Mouse (Mus musculus) layer of hippocampus, adult 18-20 months (tissue): ENCODE measurements around the gene Rpl3l. TPM values are rescaled to one million over a fixed set of nuclear protein-coding genes. Genes with fewer than 3 reads are reported as not detected.
A peak's percentile ranks its signal among the peaks of the same experiment; 100 is the strongest.
"Not testable (repeated sequence)": the region's sequence is repeated elsewhere in the genome, so short reads cannot be mapped to it uniquely, and the experiment has no call there.

Experiments
- DNase-seq, 2 experiments: peaks; one replicate each; pipeline ENCODE4 v3.0.0; 2022; ENCODE audit warnings: low spot score in 2 of 2
- long read RNA-seq: library from polyadenylated mRNA; stranded (forward); transcript quantifications from one replicate; pipeline ENCODE4 v2.0.0, GENCODE M21; 2021
- total RNA-seq, 2 experiments: library from RNA; stranded (reverse); gene quantifications; 2 replicates each; pipeline ENCODE4 v1.2.3; 2021

Gene Rpl3l
- total RNA-seq: under 1 TPM; 0.27 to 0.43 TPM
- long read RNA-seq: 0 reads

DNA sequence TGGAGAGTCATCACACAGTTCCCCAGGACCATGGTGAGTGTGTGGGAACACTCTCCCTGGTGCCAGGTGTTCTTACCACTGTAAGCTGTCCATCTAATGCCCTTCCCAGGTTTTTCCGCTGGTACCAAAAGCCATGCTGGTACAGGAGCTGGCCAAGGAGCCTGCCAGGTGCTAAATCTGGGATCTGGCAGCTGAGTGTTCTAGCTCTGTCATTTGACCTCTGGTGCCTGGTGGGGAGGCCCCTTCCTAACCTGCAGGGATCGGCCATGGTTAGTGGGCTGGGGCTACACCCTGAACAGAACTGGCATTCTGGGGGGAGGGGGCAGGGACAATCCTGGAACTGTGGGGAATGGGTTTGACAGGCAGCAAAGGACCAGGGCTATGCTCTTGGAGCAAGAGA lies at the start of gene Rpl3l:
Gene Rpl3l, plus strand, starts transcription at position 203 of the 400 bp plus-strand sequence.
- DNase-seq: no peak

DNA sequence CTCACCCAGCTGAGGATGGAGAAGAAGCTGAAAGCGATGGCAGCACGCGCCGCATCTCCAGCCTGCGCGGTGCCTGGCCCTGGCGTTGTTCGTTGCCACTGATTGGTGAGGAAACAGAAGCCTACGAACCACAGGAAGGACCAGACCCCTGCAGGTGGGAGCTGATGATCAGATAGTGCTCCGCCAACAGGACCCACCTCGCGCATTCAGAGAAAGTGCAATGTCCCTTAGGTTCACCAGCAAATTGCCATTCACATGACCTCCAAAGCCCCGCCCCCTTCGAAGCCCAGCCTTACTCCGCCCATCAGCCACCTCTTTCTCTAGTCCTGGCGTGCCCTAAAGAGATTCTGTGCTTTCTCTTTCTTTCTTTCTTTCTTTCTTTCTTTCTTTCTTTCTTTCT lies 41.1 kb upstream of the Rpl3l start:
- no peak for DNase-seq

DNA sequence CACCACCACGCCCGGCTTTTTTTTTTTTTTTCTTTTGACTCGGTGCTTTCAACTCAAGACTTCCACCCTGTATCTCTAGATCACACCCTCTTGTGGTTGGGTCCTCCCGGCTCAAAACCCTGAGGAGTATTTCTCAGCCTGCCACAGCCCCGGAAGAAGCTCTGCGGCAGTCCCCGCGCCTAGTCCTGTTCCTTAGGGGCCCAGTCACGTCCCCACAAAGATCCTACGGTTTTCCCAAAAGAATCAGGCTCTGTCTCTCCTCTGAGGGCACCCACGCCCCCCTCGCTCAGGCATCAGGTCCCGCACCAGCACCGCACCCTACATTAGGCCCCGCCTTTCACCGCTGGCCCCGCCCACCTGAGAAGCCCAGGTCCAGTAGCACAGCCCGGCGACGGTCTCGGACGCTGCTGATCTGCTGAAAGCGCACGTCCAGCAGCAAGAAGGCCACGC lies 40.4 kb upstream of the Rpl3l start:
- no peak for DNase-seq

DNA sequence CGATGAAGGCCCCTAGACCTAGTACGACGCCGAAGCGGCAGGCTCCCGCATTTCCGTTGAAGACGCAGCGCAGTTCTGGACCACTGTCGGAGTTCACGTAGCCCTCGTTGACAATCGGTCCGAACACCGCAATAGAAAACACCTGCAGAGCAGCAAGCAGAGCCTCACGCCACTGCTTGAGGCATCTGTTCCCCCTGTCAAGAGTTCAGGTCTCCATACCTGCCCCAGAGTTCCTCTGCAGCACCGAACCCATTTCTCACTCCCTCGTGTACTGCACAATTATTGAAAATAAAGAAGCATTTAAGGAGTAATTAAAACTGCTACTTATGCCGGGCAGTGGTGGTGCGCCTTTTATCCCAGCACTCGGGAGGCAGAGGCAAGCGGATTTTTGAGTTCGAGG lies 40.0 kb upstream of the Rpl3l start:
- no peak for DNase-seq

DNA sequence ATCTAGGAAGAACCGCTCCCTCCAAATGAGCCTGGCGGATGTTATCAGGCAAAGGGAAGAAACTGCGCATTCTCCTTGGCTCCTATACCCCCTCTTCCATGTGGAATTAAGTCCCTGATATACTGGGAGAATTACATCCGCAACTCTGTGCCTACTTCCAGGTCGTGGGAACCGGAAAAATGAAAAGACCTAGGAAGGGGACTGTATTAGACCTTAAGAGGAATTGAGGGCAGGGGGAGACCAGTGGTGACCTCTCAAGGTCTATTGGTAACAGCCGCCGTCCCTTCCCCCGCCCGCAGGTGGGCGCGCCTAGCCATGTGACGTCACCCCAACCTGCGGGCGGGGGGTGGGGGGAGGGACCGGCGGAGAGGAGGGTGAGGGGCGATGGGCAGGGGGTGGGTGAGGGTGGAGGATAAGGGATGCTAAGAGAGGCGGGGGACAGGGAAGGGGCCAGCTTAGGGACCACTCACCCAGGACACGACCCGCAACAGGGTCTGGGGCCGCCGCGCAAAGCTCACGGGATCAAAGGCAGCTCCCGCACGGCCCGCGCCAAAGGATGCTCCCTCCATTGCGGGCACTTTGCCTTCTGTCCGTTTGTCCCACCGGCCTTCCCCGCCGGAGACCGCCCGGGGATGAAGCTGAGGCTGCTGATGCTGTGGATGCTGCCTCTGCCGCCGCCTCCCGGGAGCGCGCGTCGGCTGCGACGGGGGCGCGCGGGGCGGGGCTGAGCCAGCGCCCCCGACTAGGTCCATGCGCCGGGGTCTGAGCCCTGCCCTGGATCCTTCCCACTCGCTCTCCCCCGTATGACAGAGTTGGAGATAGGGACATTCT lies 38.2 kb upstream of the Rpl3l start, which contains the start of gene Syngr3:
Gene Syngr3, minus strand, starts transcription at position 705 of the 831 bp plus-strand sequence.
- DNase-seq: no peak

DNA sequence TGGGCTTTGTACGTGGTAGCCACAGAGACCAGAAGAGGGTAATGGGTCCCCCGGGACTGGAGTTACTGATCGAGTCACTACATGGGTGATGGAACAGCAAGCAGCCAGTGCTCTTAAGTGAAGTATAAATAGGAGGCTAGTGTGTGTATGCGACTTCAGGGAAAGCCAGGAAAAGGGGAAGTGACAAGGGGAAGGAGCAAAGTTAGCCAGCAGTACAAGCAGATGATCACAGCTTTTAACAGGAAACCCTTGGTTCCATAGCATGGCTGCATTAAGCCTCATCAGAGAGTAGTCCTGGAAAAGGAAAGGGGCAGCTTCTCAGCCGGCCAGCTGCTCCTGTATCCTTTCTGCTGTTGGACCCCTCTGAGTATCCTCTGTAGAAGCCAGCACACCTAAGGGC lies 35.2 kb upstream of the Rpl3l start:
- DNase-seq: no peak

DNA sequence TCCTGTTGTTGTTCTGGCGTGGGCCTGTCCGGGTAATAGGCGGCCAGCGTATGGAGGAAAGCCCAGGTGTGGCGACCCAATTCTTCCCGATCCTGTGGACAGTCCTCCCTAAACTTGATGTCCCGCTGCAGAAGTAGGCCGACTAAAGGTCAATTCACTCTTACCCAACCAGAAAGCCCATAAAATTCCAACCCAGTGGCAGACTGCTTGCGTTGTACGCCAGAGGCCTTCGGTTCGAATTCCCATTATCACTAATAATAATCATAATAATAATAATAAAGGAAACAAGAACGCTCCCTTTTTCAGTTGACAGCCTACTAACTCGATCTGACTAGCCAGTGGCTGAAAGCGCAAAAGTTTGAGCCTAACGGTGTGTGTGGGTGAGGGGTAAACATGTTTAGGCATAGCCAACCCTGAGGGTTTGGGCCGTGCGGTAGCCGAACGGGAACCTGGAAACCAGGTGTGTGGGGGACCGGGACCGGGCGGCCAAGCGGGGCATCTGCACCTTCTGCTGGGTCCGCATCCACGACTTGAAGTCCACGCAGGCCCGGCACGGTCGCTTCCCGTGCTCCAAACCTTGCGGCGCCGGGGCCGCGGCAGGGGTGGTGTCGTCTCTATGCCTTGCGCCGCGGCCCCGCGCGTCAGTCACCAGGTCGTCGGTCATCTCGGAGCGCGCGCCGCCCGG lies 32.2 kb upstream of the Rpl3l start:
- DNase-seq: no peak

DNA sequence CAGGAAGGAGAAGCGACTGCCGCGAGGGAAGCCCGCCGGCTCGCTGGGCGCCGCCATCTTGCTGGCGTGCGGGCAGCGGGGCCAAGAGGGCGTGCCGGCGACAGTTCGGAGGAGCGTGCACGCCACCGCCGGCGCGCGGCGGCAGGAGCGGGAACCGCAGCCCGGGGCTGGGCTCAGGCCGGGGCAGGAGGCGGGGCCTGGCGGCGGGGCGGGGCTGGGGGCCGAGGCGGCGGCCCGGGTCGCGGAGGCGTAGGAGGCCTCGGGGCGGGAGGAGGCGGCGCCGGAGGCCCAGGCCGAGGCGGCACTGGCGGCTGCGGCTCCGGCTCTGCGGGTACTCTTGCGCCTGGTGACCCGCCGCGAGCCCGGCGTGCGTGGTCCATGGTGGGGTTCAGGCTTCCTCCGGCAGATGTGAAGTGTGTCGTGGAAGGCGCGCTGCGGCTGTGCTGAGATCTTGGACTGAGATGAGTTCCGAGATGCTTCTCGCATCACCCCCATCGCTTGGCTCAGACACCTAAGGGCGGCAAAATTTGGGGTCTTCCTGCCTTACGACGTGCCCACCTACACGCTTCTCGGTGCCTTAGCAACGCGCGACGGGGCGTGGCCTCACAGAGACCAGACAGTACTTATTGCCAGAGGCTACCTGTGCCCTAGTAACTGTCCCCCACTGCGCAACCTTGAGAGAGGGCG lies 31.5 kb upstream of the Rpl3l start, which contains the start of the genes Gfer and Noxo1:
Gene Gfer, minus strand, starts transcription at position 146 of the 687 bp plus-strand sequence.
Gene Noxo1, plus strand, starts transcription at position 224 of the 687 bp plus-strand sequence.
- DNase-seq: peak; percentile 76 to 81

DNA sequence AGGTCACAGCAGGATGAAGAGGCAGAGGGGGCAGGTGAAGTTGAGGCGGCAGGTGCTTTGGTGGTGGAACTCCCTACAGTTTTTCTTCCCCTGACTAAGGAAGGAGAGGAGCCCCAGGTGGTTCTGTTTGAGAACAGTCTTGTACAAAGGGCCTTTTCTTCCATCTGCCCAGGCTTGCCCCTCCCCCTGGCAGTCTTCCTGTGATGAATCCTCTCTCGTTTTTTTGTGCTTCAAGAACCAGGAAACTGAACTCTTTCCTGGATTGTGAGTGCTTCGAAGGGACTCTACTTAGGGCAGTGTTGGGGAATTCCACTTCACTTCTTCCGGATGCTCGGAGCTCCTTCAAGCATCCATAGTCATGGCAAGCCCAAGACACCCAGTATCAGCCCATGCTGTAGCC lies 29.6 kb upstream of the Rpl3l start:
- no peak for DNase-seq

DNA sequence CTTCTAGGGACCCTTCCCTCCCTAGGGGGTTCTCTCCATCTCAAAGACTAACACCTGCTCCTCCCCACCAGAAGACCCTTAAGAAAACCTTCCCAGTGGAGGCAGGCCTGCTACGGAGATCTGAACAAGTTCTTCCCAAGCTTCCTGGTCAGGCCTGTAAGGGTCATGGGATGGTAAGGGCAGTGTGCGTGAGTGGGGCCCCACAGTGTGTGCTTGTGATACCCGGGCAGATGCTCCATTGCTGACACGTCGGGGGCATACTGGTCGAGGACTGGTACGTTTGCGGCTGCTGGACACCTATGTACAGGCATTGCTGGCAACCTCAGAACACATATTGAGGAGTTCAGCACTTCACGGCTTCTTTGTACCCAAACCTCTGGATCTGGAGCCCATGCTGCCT lies 28.9 kb upstream of the Rpl3l start:
- no peak for DNase-seq

DNA sequence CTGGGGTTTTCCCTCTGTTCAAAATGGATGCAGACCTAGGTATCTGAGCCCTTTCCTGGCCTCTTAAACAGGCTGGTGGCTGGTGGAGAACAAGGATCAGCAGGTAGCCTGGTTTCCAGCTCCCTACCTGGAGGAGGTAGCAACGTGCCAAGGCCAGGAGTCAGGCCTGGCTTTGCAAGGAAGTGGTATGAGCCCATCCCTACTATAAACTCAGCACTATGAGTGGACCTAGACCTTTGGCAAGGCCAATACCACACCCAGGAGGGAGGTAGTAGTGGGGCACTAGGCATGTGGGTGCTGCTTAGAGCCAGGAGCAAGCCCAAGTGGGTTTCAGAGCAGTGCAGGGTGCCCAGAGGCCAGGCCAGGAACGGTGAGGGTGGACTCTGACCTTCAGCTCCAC lies 28.1 kb upstream of the Rpl3l start:
- no peak for DNase-seq

DNA sequence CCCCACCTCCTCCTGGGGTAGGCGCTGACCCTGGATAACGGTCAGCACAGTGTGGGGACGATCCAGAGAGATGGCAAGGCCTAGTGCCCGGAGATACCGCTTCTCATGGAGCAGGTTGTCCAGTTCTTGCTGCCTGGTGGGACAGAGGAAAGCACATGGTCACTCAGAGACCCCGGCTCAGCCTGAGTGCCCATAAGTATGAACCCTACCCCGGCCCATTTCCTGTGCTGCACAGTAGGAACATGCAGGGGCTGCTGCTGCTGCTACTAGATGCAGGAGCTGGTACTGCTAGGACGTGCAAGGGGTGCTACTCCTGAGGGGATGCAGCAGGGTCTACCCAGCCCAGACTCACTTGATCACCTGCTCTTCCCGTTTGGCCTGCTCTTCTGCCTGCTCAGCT lies 26.4 kb upstream of the Rpl3l start:
- DNase-seq: no peak

DNA sequence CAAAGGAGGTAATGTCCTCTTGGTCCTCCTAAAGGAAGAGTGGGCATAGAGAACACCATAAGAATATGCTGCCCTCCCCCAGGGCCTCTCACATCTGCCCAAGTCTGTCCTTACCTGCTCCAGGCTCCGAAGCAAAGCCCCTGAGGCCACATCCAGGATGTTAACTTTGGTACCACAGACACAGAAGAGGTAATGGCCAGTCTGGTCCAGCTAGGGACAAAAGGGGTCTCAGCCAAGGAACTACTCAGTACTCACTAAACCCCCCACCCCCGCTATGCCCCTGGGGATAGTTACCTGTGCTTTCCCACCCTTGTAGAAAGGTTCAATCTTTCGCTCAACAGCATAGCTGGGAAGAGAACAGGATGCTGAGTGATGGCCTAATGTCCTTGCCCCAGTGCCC lies 21.8 kb upstream of the Rpl3l start:
- no peak for DNase-seq

DNA sequence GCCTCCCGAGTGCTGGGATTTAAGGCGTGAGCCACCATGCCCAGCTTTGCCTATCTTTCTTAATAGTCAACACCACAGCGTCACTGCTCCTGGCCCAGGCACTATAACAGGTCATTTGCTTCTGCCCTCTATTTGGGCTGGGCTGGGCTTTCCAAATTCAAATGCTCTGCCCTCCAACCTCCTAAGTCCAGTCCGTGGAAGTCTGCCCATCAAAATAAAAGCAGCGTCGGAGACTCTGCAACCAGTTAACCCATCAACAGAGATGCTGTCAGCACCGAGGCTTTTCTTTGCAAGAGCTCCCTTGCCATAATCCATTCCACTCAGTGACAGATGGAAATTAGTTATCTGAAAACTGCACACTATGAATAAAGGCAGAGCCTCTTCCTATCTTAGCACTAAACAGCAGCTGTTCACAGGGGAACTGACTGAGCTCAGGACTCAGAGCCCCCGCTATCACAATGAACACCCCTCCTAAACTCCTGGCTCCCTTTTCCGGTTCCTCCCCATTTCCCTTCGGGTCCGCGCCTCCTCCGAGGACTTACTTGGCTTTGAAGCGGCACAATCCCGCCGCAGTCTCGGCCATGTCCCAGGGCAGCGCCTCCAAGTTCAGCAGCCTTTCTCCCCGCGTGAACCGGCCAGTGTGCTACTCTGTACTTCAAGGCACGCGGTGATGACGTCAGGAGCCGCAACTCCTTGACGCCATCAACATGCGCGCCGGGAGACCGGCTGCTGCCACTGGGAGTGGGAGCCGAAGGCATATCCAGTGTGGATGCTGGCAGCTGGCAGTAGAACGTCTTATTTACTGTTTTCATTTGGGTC lies 20.4 kb upstream of the Rpl3l start, which contains the start of gene Tbl3:
Gene Tbl3, minus strand, starts transcription at position 679 of the 819 bp plus-strand sequence.
- peak; percentile 92 to 97 for DNase-seq

DNA sequence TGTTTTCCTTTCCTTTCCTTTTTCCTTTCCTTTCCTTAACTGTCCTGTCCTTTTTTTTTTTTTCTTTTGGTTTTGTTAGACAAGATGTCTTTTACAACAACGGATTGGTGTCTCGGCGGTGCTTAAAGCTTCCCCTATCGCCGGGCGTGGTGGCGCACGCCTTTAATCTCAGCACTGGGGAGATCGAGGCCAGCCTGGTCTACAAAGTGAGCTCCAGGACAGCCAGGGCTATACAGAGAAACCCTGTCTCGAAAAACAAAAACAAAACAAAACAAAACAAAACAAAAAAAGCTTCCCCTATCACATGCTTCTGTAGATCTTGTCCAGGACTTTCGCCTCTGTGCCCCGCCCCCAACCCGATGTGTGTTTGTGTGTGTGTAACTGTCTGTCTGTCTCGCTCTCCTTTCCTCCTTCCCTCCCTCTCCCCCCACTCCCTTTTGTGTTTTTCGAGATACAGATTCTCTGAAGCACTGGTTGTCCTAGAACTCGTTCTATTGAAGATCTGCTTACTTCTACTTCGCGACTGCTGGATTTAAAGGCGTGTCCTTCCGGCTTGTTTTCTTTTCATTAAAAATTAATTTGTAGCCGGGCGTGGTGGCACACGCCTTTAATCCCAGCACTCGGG lies 19.7 kb upstream of the Rpl3l start:
- no peak for DNase-seq

DNA sequence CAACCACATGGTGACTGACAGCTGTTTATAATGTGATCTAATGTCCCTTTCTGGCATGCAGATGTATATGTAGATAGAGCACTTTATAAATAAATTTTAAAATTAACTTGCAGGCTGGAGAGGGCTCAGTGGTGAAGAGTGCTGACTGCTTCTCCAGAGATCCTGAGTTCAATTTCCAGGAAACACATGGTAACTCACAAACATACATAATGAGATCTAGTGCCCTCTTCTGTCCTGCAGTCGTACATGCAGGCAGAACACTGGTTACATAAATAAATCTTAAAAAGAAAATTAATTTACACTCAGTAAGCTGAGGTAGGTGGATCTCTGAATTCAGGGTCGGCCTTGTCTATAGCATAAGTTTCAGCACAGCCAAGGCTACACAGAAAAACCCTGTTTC lies 19.0 kb upstream of the Rpl3l start:
- no peak for DNase-seq

DNA sequence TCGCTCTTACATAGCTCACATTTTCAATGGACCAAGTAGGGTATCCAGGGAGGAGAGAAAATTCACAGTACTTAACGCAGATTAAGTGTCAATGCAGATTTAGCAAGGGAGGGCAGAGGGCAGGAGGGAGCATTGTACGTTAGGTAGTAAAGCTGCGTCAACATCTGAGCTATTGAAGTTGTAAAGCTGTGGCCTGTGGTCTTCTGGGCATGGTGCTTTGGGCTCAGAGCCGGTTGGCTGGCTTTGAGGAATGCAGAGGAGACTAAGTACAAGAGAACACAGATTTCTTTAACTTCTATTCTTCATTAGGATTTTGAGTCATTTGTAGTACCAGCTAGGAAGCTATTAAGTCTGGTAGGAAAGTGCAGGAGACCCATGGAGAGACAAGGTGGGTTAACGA lies 12.1 kb upstream of the Rpl3l start:
- no peak for DNase-seq

DNA sequence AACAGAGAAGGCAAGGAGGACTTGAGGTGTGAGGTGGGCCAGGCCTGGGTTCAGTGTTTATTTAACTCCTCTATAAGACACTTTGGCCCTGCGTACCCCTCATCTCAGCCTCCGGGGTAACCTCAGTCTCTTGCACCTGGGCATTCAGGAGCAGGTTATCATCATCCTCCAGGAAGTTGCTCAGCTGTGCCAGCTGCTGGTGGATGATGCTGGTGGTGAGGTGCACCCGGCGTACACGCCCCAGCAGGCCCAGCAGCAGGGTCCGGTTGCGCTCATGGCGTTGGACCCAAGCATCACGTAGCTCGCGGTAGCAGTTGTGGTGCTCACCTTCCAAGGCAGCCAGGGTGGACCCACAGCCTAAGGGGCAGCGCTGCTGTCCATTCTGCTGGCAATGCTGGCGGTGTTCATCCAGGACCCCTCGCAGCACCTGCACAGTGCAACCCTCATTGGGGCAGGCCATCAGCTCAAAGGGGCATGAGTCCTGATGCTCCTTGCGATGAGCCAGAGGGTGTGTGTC lies 11.4 kb upstream of the Rpl3l start:
- no peak for DNase-seq

DNA sequence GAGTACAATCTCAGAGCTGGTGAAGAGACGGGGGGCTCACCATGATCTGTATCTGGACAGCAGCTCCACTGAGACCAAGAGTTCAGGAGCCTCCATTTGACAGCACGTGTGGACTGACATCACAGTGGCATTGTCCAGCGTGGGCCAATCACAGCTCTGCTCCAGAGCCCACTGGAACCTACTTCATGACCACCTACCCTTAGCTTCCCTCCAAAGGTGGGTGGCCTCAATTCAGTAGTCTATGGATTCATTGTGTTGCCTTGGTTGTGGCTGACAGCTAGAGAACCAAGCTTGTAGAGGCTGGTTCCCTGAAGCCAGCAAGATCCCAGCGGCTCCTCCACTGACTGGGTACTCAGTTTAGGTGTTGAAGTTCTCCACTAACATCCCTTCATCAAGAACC lies 9.7 kb upstream of the Rpl3l start, which contains the start of the genes Rnf151 and Rps2:
Gene Rnf151, minus strand, starts transcription at position 121 of the 400 bp plus-strand sequence.
Gene Rps2, plus strand, starts transcription at position 174 of the 400 bp plus-strand sequence.
- DNase-seq: no peak

DNA sequence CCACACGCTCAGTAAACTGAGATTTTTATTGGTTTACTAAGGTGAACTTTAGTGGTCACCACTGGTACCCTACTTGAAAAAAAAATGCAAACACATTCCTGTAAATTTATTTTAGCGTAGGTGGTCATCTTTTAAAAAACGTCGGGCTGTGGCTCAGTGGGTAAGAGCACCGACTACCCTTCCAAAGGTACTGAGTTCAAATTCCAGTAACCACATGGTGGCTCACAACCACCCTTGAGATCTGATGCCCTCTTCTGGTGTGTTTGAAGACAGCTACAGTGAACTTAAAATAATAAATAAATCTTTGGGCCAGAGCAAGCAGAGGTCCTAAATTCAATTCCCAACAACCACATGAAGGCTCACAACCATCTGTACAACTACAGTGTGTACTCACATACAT lies 8.7 kb upstream of the Rpl3l start:
- not testable (repeated sequence) for DNase-seq
